Mouse (Mus musculus): ENCODE measurements around the gene Rbms3.

The Rbms3 gene

DNA sequence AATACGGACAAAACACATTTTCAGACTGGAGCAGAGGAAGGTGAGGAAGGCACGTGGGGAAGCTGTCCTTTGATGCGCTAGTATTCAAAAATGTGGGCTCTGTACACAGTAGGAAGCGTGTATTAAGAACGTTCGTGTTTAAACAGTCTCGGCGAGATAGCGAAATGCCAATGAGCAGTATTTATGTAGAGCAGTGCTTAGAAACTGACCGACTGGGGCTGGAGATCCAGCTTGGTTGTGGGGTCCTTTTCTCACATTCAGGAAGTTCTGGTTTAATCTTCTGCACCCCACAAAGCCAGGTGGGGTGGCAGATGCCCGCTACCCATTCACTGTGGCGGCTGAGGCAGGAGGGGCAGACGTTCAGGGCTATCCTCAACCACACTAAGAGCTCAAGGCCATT is 153.0 kb downstream of the Rbms3 start:
- no peak for DNase-seq

DNA sequence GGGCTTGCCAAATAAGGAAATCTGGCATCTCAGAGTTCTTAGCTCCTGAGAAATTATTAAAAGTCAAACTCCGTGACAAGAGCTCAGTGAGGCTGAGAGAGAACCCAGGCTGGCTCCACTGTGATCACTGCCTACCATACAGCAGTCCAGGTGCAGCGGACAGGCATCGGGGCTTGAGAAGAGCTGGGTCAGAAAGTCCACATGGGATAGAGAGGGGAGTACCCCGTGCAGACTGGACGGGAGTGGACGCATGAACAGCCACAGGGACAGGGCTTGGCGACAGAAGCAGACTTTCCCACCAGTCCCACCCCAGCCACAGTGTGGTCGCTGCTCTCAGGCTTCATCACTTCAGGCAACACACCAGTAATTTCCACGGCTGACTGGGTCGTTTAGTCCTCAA is 176.9 kb downstream of the Rbms3 start:
- no peak for DNase-seq

- DNase-seq, result no peak
Measured at GRCm38 (mm10) chr9:117442611-117443010, 187.1 kb downstream of the Rbms3 start.

DNA sequence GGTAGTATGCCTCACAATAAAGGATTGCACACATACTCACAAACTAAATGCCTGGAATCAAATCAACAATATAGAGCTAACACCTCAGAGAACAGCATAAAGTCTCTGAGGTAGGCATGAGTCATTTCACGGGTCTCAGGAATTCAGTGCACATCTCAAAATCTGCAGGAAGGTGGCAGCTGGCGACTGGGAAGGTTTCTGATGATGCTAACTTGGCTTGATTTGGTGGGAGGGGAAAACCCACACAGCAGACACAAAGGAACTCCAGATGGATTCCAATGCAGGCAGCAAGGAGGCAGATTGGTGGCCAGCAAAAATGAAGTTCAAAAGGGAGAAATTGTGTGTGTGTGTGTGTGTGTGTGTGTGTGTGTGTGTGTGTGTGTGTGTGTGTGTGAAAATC is 193.9 kb downstream of the Rbms3 start:
- DNase-seq, result no peak

- no peak for DNase-seq
Measured at GRCm38 (mm10) chr9:117430670-117431069, 199.0 kb downstream of the Rbms3 start.

DNA sequence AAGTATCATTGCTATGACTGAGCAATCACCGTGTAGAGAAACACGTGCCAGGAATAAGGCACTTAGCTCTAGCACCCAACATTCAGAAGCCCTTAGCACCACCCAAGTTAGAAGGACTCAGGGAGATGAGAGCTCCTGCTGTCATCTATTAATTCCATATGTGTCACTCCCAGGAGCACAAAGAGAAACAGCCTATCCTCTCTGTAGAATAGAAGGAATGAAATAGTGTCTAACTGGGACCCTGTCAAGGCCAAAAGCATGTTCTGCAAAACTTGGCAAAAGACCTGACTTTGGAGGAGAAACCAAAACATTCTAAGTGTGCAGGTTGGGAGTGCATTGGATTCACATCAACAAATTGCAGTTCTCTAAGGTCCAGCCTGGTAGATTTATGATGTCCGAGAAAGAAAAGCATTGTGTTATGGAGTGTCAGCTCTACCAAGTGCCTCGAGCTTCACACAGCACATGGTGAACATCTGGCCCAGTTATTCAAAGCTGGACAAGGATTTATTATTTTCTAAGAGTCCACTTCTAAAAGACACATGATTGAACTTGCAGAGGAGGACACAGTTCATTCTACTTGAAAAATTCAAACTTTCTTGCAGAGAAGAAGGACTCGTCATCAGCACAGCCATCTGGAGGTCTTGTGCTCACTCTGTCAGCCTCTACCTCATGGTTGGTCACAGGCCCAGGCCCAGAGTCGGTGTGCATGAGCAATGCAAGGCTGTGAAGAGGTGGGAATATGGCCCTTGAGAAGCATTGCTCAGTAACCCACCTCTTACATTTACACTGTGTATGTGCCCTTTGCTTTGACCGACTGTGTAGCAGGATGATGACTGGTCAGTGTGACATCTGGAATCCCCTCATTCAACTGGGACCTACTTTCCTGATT is 200.3 kb downstream of the Rbms3 start:
- DNase-seq, result no peak

DNA sequence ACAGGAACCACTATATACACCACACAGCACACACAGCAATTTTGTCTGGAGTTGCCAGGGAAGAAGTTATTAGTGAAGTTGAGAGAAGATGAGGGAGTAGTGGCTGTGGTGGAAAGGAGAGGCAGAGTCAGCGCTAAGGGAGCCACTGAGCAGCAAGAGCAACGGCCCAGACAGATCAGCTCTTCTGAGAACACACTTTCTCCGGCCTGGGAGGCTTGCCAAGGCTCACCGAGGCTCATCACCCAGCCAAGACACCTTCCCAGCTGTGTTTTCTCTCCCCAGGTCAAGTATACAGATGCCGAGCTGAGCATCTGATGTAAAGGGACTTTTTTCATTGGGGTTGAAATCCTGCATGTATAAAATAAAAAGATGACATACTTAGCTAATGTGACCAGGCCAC is 206.5 kb downstream of the Rbms3 start:
- DNase-seq, result no peak

GRCm38 (mm10) chr9:117419874-117420485 is 209.7 kb downstream of the Rbms3 start:
- no peak for DNase-seq

- DNase-seq, result no peak
Measured at GRCm38 (mm10) chr9:117413181-117413580, 216.5 kb downstream of the Rbms3 start.

DNA sequence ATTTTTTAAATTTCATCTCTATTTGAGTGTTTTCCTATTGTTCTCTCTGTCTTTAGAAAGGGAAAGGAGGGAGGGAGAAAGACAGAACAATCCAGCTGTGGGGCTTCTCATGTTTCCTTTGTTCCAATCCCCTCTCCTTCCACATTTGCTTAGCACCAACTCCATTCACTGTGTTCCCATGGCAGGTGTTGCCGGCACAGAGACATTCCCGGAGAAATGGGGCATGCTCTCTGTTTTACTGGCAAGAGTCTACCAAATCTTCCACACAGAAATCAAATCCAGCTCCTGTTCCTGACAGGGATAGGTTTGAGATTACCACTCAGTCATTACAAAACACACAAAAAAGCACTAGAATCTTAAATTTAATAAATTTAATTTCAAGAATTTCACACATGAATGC is 217.1 kb downstream of the Rbms3 start:
- no peak for DNase-seq

GRCm38 (mm10) chr9:117404621-117405020 is 225.1 kb downstream of the Rbms3 start:
- no peak for DNase-seq

DNA sequence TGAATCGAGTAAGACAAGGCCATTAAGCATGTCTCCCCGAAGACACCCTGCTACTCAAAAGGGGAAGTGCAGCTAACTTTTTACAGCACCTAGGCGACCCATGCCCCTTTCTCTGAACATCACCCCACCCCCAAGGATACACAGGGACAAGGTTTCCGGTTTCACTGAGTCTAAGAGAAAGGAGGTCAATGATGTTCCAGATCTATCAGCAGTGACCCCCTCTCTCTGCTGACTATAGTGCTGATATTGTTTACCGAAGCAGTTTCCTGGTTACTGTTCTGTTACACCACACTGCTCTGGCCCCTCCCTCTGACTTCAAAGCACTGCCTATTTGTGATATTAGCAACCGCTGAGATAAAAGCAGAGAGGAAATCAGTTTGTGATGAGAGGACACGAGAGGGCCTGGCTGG is 229.4 kb downstream of the Rbms3 start:
- DNase-seq, result no peak

DNA sequence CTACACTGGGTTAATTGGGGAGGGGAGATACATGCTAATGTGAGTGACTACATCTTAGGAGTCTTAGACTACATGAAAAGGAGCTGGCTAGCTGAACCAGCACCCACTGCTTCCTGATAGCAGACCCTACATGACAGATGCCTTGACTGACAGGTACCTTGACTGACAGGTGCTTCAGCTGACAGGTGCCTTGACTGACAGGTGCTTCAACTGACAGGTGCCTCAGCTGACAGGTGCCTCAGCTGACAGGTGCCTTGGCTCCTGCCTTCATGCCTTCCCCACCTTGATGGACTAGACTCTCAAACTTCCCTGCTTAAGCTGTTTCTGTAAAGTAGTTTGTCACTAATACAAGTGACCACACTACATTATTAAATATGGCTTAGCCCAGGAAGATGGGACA is 232.6 kb downstream of the Rbms3 start:
- DNase-seq, result no peak

GRCm38 (mm10) chr9:117396586-117396985 is 233.1 kb downstream of the Rbms3 start:
- no peak for DNase-seq

DNA sequence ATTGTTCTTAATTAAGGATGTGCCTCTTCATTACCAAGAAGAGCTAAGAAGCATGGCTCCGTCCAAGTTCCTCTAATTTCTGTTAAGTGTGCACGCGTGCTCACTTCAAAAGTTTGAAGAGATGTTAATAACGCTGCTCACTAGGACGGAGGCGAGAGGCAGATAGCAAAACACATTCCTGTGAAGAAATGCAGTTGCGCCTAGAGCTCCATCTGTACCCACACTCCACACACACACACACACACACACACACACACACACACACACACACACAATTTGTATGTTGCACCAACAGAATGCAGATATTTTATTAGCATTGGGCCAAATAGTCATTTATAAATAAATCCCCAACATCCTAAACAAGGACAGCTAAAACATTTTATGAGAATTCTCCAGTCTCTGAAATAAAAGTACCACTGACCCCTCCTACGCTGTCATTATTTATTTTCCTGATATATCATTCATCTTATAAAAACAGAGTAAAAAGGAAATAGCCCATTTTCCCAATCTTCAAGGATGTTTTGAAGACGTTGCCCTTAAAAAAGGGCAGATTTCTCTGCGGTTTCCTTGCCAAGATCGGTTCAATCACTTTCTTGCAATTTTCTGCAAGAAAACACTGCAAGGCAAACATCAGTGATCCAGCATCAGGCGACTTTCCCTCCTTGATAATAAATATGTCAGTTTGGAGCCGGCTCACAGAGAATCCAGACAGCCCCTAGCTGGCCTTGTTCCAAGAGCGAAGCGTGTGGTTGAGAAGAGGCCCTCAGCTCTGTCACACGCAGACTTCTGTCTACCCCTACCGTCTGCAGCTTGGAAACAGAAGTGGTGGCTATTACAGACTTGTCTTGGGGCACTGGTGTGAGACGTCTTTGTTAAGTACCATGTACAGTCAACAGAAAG is 235.8 kb downstream of the Rbms3 start:
- no peak for DNase-seq

- DNase-seq, result no peak
Measured at GRCm38 (mm10) chr9:117388024-117388423, 241.7 kb downstream of the Rbms3 start.

GRCm38 (mm10) chr9:117380876-117381275 is 248.8 kb downstream of the Rbms3 start:
- no peak for DNase-seq

GRCm38 (mm10) chr9:117380076-117380475 is 249.6 kb downstream of the Rbms3 start:
- DNase-seq, result no peak

DNA sequence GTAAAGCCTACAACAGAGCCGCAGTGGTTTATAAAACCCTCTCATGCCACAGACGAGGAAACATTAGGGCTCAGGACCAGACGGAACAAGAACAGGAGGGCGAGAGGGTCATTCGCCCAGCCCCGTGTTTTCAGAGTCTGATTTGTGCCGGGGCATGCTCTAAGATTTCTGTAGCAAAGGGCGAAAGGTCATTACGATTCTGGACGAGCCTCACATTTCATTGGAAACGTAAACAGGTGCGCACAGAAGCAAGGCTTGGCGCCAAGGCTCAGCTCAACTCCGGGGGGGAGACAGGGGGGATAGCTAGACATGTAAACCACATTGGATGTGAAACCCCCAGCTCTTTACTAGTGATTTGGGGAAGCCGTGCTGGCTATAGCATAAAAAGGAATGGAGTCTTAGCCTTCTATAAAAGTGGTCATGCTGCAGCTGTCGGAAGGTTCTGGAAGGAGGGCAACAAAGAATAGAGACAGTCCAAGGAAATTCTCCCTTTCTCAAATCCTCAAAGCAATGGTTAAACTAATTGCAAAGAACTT is 250.2 kb downstream of the Rbms3 start:
- no peak for DNase-seq

- no peak for DNase-seq
Measured at GRCm38 (mm10) chr9:117378131-117378890, 251.4 kb downstream of the Rbms3 start.

DNA sequence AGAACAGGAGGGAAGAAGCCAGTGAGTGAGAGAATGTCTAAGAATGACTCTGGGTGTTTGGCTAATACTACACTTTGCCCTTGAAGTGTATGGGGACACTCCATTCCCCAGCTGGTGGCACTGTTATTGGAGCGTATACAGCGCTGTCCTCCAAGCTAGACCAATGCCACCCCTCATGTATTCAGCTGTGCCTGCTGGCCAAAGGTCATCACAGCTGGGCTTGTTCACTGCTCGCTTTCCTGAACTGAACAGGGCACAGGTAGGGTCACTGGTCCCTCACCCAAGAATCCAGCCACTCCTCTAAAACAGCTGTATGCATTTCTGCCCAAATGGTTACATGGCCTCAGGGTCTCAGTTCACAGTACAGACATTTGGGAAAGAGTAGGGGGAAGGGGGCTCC is 253.9 kb downstream of the Rbms3 start:
- DNase-seq, result no peak

GRCm38 (mm10) chr9:117373164-117373741 is 256.5 kb downstream of the Rbms3 start:
- no peak for DNase-seq

All from cerebellum, adult 11-12 months (tissue).